Mouse (Mus musculus) megakaryocyte, embryonic 14.5 days (primary cell): ENCODE results near the gene Fgfr2.

Experiments used
- FLI1 ChIP-seq: IDR thresholded peaks from 2 replicates; pipeline ENCODE4 v1.6.1; 2012; ENCODE audit warnings: low read length, inconsistent platforms, mixed read lengths
- GATA1 ChIP-seq: IDR thresholded peaks from 3 replicates; pipeline ENCODE4 v1.6.1; 2012; ENCODE audit warnings: mixed read lengths, low read length, inconsistent platforms, borderline replicate concordance

DNA sequence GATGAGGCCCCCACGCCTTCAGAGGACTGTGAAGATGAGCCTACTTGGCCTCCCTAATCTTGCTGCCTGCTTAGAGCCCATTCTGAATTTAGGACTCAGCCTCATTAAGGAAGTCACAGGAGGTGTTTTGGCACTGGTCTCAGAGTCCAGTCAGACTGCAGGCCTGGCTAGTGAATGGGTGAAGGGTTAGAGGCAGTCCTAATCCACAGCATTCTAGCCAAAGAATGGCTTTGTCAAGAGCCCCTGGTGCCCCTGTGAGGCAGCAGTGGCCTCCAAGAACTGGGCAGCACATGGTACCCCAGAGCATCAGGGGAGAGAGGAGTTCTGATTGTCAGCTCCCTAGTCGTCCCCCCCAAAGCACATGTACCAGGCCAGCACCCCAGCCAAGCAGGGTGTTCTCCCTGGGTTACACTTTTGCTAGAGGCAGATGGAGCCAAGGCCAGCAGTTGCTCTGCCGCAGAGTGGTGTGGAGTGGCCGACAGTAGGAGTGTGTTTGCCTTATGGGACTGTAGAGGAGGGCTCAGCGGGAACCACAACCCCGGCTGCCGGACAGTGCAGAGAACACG, 418.8 kb downstream of the Fgfr2 start:
- TF ChIP-seq GATA1 (no peak), FLI1 (no peak)
